Mouse (Mus musculus): ENCODE measurements around the gene Pgm3.

- TF ChIP-seq CTCF (IDR thresholded peaks at IDR 0.05; ENCODE audit: insufficient read depth, low read length) (no peak), POLR2A (IDR thresholded peaks at IDR 0.05; ENCODE audit: borderline replicate concordance, extremely low read depth, low read depth, low read length) (no peak)
These were observed 37.6 kb downstream of the Pgm3 start for GRCm38 (mm10) chr9:86534071-86534470.

Data from lung, adult 2 months (tissue).